10 mouse cellular contexts compared by ENCODE assay signal in genomic region chr1:51998542-51998941, GRCm38 (mm10). TPM values are rescaled to one million over a fixed set of nuclear protein-coding genes. Genes with fewer than 3 reads are reported as not detected.
DNase-seq lines count a peak whose midpoint lies in the region; ATAC-seq and TF ChIP-seq lines count a peak whose summit lies in the region.
"Had no signal": no experiment of that assay in that cellular context is flagged by ENCODE, and none has a peak within 500 bp of the region (broad histone marks: within the 10 kb centered on the region; RNA-seq: fewer than 3 reads in every experiment).

No protein-coding gene starts in this region.

- WGBS in kidney, postnatal 0 days: 57% methylated on average over 5 of the region's 5 CpGs
- WGBS in kidney, embryonic 14.5 days: 58% methylated on average over 5 of the region's 5 CpGs

- no peaks in the 10 kb centered on the region for H3K36me3 ChIP-seq in kidney, postnatal 0 days (ENCODE audit: insufficient read depth, low read length)
- H3K36me3 ChIP-seq in kidney, embryonic 14.5 days (ENCODE audit: control insufficient read depth, insufficient read depth, low read length): no peaks in the 10 kb centered on the region
- H3K36me3 ChIP-seq: embryonic facial prominence, embryonic 13.5 days; limb, embryonic 15.5 days had no signal

- no peak for ATAC-seq in kidney, postnatal 0 days (replicated peaks; ENCODE audit: low FRiP score, low read depth)
- ATAC-seq in kidney, embryonic 14.5 days (ENCODE audit: low FRiP score, low TSS enrichment): no peak
- peak; percentile 67 for ATAC-seq in CD4-positive, CD25-positive, alpha-beta regulatory T cell, adult 4 months
- ATAC-seq in frontal cortex, adult (ENCODE audit: low TSS enrichment): peak; percentile 93
- ATAC-seq in erythroid progenitor cell, adult 5-6 weeks (replicated peaks; ENCODE audit: low FRiP score, poor library complexity, severe bottlenecking): no peak

- peak; percentile 72 for TF ChIP-seq CTCF in kidney, postnatal 0 days (IDR thresholded peaks at IDR 0.05; ENCODE audit: low read depth)

- no peaks in the 10 kb centered on the region for H3K4me1 ChIP-seq in kidney, postnatal 0 days (replicated peaks; ENCODE audit: insufficient read depth, low read length)
- no peaks in the 10 kb centered on the region for H3K4me1 ChIP-seq in kidney, embryonic 14.5 days (ENCODE audit: control insufficient read depth, insufficient read depth, low read length)

- H3K27ac ChIP-seq in kidney, postnatal 0 days: no peak overlapping the region
- no peak overlapping the region for H3K27ac ChIP-seq in kidney, embryonic 14.5 days (ENCODE audit: low read depth, low read length)
- H3K27ac ChIP-seq: embryonic facial prominence, embryonic 13.5 days; limb, embryonic 15.5 days had no signal

- no peaks in the 10 kb centered on the region for H3K27me3 ChIP-seq in kidney, postnatal 0 days (ENCODE audit: insufficient read depth, low read length)
- no peaks in the 10 kb centered on the region for H3K27me3 ChIP-seq in kidney, embryonic 14.5 days (ENCODE audit: control insufficient read depth, insufficient read depth, low read length)
- H3K27me3 ChIP-seq: embryonic facial prominence, embryonic 13.5 days; limb, embryonic 15.5 days had no signal

- no peak overlapping the region for H3K4me3 ChIP-seq in kidney, postnatal 0 days (replicated peaks; ENCODE audit: low read depth, low read length)
- no peak overlapping the region for H3K4me3 ChIP-seq in kidney, embryonic 14.5 days (ENCODE audit: low read length)
- H3K4me3 ChIP-seq: embryonic facial prominence, embryonic 13.5 days; limb, embryonic 15.5 days had no signal

- H3K9me3 ChIP-seq in kidney, postnatal 0 days (replicated peaks; ENCODE audit: low read length): no peaks in the 10 kb centered on the region
- no peaks in the 10 kb centered on the region for H3K9me3 ChIP-seq in kidney, embryonic 14.5 days (ENCODE audit: control insufficient read depth, low read length)
- H3K9me3 ChIP-seq: embryonic facial prominence, embryonic 13.5 days; limb, embryonic 15.5 days had no signal

- H3K9ac ChIP-seq in kidney, postnatal 0 days (ENCODE audit: low read depth, low read length): no peak overlapping the region
- H3K9ac ChIP-seq in kidney, embryonic 14.5 days (ENCODE audit: low read depth, low read length): no peak overlapping the region
- H3K9ac ChIP-seq: embryonic facial prominence, embryonic 13.5 days; limb, embryonic 15.5 days had no signal

- DNase-seq in kidney, postnatal 0 days (ENCODE audit: low spot score): peak; percentile 59
- DNase-seq in ZHBTc4 (ENCODE audit: low read depth, low spot score): peak; percentile 61
- peak; percentile 20 to 67 for DNase-seq in left cerebral cortex, postnatal 10 days (ENCODE audit: extremely low spot score in 1 of 2, low spot score in 2 of 2)
- peak; percentile 40 to 74 for DNase-seq in right cerebral cortex, postnatal 10 days (ENCODE audit: low spot score in 2 of 2)

- no peak overlapping the region for H3K4me2 ChIP-seq in kidney, postnatal 0 days (ENCODE audit: low read length)
- no peak overlapping the region for H3K4me2 ChIP-seq in kidney, embryonic 14.5 days (replicated peaks; ENCODE audit: low read depth, low read length)
- H3K4me2 ChIP-seq: embryonic facial prominence, embryonic 13.5 days; limb, embryonic 15.5 days had no signal

- intact Hi-C loops in left cerebral cortex, postnatal 10 days (cut with DNase I): loop anchor here (5.0 kb wide), 2 partner anchors 331 to 351 kb away; no protein-coding TSS in a partner anchor

RNA-seq across cellular contexts. Expression of gene Stat4, which starts 11.6 kb away (rescaled TPM):
- polyA plus RNA-seq in kidney, postnatal 0 days (2015; fragmentation: Nextera tagmentation; extraction: Ambion mirVana): 1.0 and 1.4 TPM in 2 replicates
- polyA plus RNA-seq in kidney, embryonic 14.5 days (2014; fragmentation: Nextera tagmentation; extraction: Ambion mirVana): 0.86 and 0.95 TPM in 2 replicates
- polyA plus RNA-seq in CD4-positive, CD25-positive, alpha-beta regulatory T cell, adult 4 months (2017; shearing (Covaris generic)): 100 to 1,000 TPM; 123 to 149 TPM
- 1 to 10 TPM; 3.7 to 4.9 TPM for total RNA-seq in left cerebral cortex, postnatal 10 days (2021)
- total RNA-seq in erythroid progenitor cell, adult 5-6 weeks (2015; ENCODE audit: low replicate concordance): 0.84 and 4.7 TPM in 2 replicates
- total RNA-seq in erythroid progenitor cell, adult 5-6 weeks (2017; ENCODE audit: low replicate concordance): 2.7 and 7.8 TPM in 2 replicates

Comparison
In these comparisons a context has a peak if more than half of its experiments do, and no peak if none do; other contexts are left out.
1. ATAC-seq: peak in CD4-positive, CD25-positive, alpha-beta regulatory T cell, adult 4 months (single experiment) and frontal cortex, adult (single experiment); none in kidney, postnatal 0 days (single experiment), kidney, embryonic 14.5 days (single experiment) and erythroid progenitor cell, adult 5-6 weeks (single experiment).
2. RNA of gene Stat4, which starts 11.6 kb away (polyA plus RNA-seq): 123 to 149 TPM in CD4-positive, CD25-positive, alpha-beta regulatory T cell, adult 4 months; 1.0 to 1.4 TPM in kidney, postnatal 0 days and 0.86 to 0.95 TPM in kidney, embryonic 14.5 days; every median in the first group is over 10 times any median in the second.
3. Peak in every context shown above with its lines, with median percentiles within 50 percentile points of each other: DNase-seq.